Mouse (Mus musculus) layer of hippocampus, adult 8-10 months (tissue): ENCODE data around the gene Stra6l. TPM values are rescaled to one million over a fixed set of nuclear protein-coding genes. Genes with fewer than 3 reads are reported as not detected.
A peak's percentile ranks its signal among the peaks of the same experiment; 100 is the strongest.

ENCODE experiments used
- DNase-seq, 2 experiments: peaks; one replicate each; pipeline ENCODE4 v3.0.0; 2022; ENCODE audit warnings: low spot score in 2 of 2
- total RNA-seq, 4 experiments: library from RNA; stranded (reverse); gene quantifications; 2 replicates each; pipeline ENCODE4 v1.2.4; 2022

Stra6l gene
- total RNA-seq, 4 experiments from 2014 or later, result 0.13 to 0.14 TPM; not detected in 2

DNA sequence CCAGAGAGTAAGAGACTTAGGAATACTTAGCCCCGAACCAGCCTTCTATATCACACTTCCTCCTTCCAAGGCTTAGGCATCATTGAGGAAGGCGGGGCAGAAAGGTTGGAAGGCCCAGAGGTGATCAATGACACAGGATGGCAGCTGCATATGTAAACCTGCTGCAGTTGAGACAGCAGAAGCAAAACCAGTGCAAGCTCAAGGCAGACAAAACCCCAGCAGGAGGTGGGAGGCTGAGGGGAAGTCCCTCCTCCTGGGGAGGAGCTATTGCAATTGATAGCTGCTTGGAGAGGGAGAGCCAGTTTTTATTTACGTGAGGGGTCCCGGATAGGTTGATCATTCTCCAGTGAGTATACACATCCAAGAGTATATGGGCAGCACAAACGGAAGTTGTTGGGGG is 15.0 kb upstream of the Stra6l start:
- no peak for DNase-seq

DNA sequence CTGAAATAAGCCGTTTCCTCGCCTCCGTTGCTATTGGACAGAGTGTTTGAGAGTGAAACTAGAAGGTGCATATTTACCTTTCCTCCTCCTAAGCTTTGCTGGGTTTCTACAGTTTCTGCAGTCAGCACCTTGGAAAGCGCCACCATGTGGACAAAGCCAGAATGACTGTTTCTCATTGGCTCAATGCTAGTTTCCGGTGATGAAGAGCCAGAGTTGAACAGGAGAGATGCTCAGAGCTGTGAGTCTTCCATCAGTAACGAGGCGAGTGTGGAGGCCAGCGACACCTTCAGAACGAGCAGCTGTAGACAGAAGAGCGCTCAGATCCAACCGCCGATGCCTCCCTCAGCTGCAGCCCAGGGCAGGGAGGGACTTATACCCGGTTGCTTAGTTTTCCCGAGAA is 4.1 kb upstream of the Stra6l start:
- peak in 1 of 2 experiments; percentile 39 for DNase-seq

- DNase-seq, result no peak
These were observed 2.2 kb upstream of the Stra6l start for GRCm38 (mm10) chr4:45846263-45846662.

DNA sequence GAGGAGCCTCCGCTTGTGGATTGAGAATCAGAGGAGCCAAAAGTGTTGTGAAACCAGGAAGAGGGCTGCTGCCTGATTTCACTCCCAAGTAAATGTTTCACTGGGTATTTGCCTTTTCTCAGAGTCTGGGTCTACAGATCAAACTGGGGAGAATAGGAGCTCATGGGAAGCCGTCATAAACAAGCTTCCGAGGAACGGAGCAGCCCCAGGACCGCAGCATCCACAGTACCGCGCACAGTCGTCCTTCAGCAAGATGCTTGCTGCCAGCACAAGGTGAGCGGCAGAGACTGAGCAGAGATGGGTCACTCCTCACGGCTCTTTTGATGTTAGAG is 327 bp downstream of the Stra6l start:
- no peak for DNase-seq

- DNase-seq, result no peak
These were observed 955 bp downstream of the Stra6l start for GRCm38 (mm10) chr4:45849419-45849818.

- DNase-seq, result no peak
These were observed 3.2 kb downstream of the Stra6l start for GRCm38 (mm10) chr4:45851640-45852051.

DNA sequence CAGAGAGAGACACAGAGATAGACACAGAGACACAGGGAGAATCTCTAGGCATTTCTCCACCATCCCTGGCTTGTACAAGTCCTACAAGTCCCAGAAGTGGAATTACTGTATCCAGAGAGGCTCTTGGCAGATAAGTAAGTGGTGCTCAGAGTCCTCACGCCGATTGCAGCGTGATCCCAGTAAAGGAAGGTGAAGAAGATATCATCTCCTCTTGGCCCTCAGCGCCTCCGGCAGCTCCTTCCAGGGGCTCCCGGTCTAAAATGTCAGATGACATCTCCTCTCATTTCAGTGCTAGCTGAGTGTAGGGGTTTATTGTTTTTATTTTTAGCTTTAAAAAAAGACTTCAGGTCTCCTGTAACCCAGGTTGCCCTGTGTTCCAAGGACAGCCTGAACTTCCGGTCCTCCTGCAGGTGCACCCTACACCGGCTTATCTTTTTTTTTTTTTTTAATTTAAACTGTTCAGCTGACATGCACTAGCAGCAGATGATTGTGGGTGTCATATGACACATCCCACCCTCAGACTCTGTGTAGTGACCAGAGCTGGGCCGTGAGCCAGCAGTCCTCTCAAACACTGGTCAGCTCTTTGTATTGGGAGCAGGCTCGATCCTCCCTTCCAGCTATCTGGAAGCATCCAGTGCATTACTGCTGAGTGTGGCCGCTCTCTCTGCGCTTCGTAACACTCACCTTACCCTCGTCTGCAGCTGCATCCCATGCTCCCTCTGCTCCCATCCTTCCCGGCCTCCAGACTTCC is 5.2 kb downstream of the Stra6l start:
- no peak for DNase-seq

DNA sequence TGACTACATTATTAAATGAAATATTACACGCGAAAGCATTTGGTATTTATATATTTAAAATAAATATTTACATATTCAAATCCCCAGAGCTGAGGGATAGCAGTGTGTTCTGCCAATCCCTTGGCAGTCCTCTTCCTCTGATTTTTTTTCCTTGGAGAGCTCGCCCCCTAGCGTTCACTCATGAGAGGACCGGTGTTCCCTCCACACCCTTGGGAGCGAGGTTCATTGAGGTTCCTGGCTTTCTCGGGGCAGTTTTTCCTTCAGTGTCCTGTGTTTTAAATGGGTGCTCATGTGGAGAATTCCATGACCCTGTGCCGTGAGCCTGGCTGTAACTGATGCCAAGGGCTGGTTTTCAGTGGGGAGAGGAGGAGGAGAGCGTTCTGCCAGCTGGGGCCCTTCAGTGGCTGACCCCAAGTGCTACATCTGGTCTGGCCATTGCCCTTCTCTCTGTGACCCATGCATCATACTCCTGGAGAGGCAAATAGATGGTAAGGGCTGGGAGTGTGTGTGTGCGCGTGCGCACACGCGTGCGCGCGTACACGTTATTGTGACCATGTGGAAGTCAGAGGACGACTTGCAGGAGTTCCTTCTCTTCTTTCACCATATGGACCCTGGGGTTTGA is 7.5 kb downstream of the Stra6l start:
- DNase-seq, result peak; percentile 48 to 71

DNA sequence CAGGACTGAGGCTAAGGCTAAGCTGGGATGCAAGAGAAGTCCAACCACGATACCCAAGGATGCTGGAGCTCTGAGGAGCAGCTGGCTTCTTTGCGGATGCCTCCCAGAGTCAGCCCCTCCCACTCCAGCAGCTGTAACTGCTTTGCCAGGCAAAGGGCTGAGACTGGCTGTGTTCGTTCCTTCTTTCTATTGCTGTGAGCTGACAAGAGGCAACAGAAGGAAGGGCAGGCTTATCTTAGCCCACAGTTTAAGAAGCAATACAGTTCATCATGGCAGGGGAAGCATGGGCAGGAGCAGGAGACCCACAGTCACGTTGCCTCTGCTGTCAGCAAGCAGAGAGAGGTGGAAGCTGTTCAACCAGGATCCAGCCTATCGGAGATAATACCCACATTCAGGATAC is 12.7 kb downstream of the Stra6l start:
- DNase-seq, result no peak

- no peak for DNase-seq
These were observed 19.0 kb downstream of the Stra6l start for GRCm38 (mm10) chr4:45867416-45867815.

DNA sequence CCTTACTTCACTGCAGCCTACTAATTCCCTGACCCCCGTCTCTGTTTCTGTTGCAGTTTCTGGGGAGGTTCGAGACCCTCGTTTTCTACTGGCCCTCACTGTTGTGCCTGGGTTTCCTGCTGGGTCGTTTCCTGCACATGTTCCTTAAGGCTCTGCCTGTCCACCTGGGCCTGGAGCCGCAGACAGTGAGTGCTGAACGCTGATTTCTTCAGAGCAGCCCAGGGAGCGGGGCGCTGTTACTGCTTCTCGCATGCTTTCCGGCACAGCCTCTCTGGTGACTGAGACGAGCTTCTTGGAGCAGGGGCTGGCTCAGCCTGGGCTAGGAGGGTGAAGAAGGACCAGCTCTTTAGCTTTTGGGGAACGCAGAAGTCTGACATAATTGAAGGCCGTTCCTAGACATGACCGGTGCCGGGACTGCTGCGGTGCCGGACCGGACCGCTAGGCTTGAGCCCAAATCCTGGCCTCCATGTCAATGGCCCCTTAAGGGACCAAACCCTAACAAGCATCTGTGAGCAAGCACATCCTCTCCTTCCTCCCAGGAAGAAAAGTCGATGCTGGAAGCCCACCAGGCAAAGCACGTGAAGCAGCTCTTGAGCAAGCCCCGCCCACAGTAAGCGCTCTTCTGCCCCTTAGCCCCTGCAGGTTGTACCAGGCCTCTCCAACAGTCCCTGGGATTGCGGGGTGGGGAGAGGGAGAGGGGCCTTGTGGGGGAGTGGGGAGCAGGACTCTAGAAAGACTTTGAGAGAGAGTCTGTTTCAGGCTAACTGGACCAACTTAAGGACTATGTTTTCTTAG is 20.8 kb downstream of the Stra6l start:
- no peak for DNase-seq

DNA sequence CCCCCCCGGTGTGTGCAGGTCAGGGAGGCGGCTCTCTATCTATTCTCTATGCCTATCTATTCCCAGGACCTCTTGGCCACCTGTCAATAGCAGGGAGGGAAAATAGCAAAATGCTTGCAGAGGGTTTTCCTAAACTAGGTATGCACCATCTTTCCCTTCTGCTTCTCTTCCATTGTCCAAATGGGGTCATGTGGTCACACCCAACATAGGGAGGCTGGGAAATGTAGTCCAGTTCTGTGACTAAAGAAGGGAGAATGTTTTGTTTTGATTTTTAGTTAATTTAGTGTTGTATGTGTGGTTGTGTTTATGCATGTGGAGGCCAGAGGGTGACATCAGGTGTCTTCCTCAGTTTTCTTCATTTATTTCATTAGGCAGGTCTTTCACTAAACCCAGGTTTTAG is 23.7 kb downstream of the Stra6l start:
- no peak for DNase-seq

DNA sequence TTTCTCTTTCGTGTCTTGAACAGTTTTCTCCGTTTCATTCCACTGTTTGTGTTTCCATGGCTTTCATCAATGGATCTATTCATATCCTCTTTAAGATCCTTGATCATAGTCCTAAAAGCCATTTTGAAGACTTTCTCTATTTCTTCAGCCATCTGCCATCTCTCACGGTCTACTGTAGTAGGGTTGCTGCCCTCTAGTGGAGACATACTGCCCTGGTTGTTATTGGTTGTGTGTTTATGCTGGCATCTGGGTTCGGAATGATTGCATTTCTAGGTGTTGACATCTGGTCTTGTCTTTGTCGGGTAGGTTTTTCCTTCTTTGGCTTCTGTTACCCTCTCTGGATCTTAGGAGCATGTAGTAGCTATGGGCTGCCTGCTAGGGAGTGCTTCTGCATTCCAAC is 30.5 kb downstream of the Stra6l start:
- peak; percentile 9 to 21 for DNase-seq

GRCm38 (mm10) chr4:45882521-45882920 is 34.1 kb downstream of the Stra6l start:
- DNase-seq, result no peak

DNA sequence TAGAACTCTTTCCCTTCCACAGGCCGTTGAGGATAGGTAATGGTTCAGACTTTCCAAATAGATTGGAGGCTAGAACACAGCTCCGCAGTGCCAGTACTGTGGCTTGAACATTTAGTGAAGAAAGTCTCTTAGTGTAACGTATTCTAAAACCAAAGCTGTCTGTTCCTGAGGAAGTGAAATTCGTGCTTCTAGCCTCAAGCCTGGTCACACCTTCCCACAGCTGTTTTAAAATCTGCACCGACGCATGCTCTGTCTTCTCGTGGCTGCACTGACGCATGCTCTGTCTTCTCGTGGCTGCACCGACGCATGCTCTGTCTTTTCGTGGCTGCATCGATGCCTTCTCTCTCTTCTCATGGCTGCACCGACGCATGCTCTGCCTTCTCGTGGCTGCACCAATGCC is 34.8 kb downstream of the Stra6l start:
- DNase-seq, result no peak

GRCm38 (mm10) chr4:45889487-45889886 is 41.0 kb downstream of the Stra6l start:
- no peak for DNase-seq

DNA sequence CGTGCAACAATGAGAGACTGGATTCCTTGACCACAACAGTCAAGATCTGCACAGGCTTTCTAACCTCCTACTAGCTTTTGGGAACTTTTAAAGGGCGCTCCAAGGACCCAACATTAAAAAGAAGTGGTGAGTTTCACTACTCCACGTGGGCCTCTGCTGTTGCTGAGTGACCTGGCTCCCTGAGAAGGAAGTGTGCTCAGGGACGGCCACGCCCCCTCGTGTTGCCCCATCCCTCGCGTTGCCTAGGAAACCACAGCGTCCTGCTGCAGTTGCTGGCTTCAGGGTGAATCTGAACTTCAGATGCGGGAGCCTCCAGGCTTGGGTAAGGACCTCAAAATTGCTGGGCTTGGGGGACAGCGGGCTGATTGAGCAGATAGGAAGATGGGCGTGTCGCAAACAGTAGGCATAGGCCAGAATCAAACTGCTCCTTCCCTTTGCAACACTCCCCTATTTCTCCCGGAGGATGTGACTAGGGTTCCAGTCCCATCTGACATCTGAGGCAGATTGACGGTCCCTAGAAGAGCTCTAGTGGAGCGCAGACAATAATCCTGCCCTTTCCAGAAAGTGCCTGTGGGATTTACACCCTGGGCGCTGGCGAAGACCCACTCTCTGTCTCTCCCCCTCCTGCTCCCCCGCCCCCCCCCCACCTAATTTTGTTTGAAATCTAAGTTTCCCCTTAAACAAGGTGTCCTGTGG is 41.8 kb downstream of the Stra6l start, which contains the start of gene Ccdc180:
TSS of gene Ccdc180 (plus strand) at position 238 of the 696 bp plus-strand sequence.
- peak; percentile 9 to 19 for DNase-seq

DNA sequence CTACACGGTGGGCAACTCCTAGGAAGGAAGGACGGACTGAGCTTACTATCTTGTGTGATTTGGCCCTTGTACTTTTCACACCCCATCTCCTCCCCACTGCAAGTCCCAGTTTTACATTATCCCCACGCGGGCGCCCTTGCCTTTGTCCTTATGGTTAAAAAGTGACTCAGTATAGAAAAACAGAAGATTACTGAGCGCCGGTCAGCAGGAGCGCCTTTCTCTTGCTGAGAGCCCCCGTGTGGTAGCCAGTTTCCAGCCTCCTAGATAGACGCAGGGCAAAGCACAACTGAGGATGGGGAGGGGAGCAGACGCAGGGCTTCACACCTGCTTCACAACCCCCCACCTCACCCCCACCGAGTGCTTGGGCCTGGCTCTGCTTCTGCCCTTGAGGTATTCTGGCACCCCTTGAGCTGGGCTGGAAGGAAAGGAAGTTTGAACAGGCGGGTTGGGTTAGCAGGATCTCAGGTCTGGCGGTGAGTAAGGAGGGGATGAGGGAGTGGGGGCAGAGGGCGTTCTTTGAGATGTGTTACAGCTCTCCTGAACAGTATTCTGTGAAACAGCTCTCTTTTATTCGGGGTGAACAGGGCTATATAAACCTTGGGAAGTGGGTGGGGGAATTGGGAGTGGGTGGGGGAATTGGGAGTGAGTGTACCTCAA is 48.1 kb downstream of the Stra6l start:
- DNase-seq, result no peak

GRCm38 (mm10) chr4:45898413-45898812 is 49.9 kb downstream of the Stra6l start:
- no peak for DNase-seq

DNA sequence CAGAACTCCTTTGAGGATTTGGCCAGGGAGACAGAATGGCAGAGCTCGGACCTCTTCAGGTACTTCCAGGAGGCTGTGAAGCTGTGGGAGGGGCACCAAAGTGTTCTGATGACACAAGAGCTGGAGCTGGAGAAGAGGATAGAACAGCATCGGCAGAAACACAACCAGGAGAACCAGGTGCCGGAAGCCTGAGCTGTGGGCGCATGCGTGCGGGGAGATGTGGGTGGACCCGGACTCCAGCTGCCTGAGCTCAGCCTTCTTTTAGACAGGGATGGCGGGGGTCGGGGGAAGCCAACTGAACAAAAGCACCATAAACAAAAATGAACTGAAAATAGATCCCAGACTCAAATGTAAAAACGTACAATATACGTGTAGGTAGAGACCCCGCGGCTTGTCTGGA is 60.8 kb downstream of the Stra6l start:
- peak; percentile 14 to 19 for DNase-seq

GRCm38 (mm10) chr4:45909924-45910323 is 61.5 kb downstream of the Stra6l start:
- no peak for DNase-seq
